Mouse (Mus musculus) MEL (cell line): Measurements from ENCODE around the gene 4430402I18Rik. TPM values are rescaled to one million over a fixed set of nuclear protein-coding genes. Genes with fewer than 3 reads are reported as not detected.

Experiments
- DNase-seq: peaks from one replicate; pipeline ENCODE4 v3.0.0; 2011; ENCODE audit warnings: low read depth, low spot score
- H3K27ac ChIP-seq: 2 replicates; pipeline ENCODE4 v1.5.1; 2012; ENCODE audit warnings: low read depth, mild to moderate bottlenecking, control low read depth, low read length, moderate library complexity; ENCODE audit not compliant: control insufficient read depth
- H3K27me3 ChIP-seq, 2 experiments: fragments of 150-350 bp in 1 of 2; sonication (generic) in 1 of 2; 2 replicates each; pipeline ENCODE4 v1.6.1; 2012; ENCODE audit warnings: low read length in 2 of 2, mild to moderate bottlenecking in 2 of 2, improper control_type of control experiment in 1 of 2, moderate library complexity in 1 of 2; ENCODE audit not compliant: insufficient read depth in 2 of 2, control insufficient read depth in 1 of 2
- H3K36me3 ChIP-seq, 2 experiments: 2 replicates each; pipeline ENCODE4 v1.6.1; 2012 to 2014; ENCODE audit warnings: low read length in 2 of 2, improper control_type of control experiment in 1 of 2, inconsistent platforms in 1 of 2, mild to moderate bottlenecking in 1 of 2; ENCODE audit not compliant: insufficient read depth in 2 of 2, control insufficient read depth in 1 of 2
- H3K4me1 ChIP-seq, 2 experiments: fragments of 150-350 bp in 1 of 2; sonication (generic) in 1 of 2; 2 replicates each; pipeline ENCODE4 v1.6.1; 2012; ENCODE audit warnings: low read length in 2 of 2, improper control_type of control experiment in 1 of 2, mild to moderate bottlenecking in 1 of 2; ENCODE audit not compliant: insufficient read depth in 2 of 2, control insufficient read depth in 1 of 2
- H3K4me3 ChIP-seq, 2 experiments: fragments of 150-350 bp in 1 of 2; sonication (generic) in 1 of 2; 2 replicates each; pipeline ENCODE4 v1.5.1; 2012; ENCODE audit warnings: low read depth in 2 of 2, low read length in 2 of 2, mild to moderate bottlenecking in 2 of 2, moderate library complexity in 2 of 2, control low read depth in 1 of 2, improper control_type of control experiment in 1 of 2; ENCODE audit not compliant: control insufficient read depth in 1 of 2, insufficient read depth in 1 of 2
- H3K79me2 ChIP-seq: 2 replicates; pipeline ENCODE4 v1.6.1; 2012; ENCODE audit warnings: mild to moderate bottlenecking, low read length, moderate library complexity; ENCODE audit not compliant: control insufficient read depth, poor library complexity, insufficient read depth
- H3K9ac ChIP-seq: 2 replicates; pipeline ENCODE4 v1.6.1; 2012; ENCODE audit warnings: low read depth, mild to moderate bottlenecking, control low read depth, low read length, moderate library complexity; ENCODE audit not compliant: control insufficient read depth, poor library complexity, severe bottlenecking
- H3K9me3 ChIP-seq: fragments of 150-350 bp; sonication (generic); replicated peaks from 2 replicates; pipeline ENCODE4 v1.6.1; 2012; ENCODE audit warnings: mild to moderate bottlenecking, low read length, improper control_type of control experiment, moderate library complexity; ENCODE audit not compliant: insufficient read depth
- BHLHE40 ChIP-seq: IDR thresholded peaks from 2 replicates; pipeline ENCODE4 v1.6.1; 2012; ENCODE audit warnings: low read depth, mild to moderate bottlenecking, inconsistent platforms, low read length, improper control_type of control experiment, borderline replicate concordance
- CHD2 ChIP-seq: IDR thresholded peaks from 2 replicates; pipeline ENCODE4 v1.6.1; 2011; ENCODE audit warnings: low read length, improper control_type of control experiment
- E2F4 ChIP-seq: IDR thresholded peaks from 2 replicates; pipeline ENCODE4 v1.6.1; 2011; ENCODE audit warnings: low read depth, low read length, improper control_type of control experiment, borderline replicate concordance
- ELF1 ChIP-seq: IDR thresholded peaks from 2 replicates; pipeline ENCODE4 v1.6.1; 2014; ENCODE audit warnings: low read depth, mild to moderate bottlenecking, inconsistent platforms, low read length, improper control_type of control experiment, moderate library complexity
- ETS1 ChIP-seq: IDR thresholded peaks from 2 replicates; pipeline ENCODE4 v1.6.1; 2012; ENCODE audit warnings: low read depth, mild to moderate bottlenecking, inconsistent platforms, low read length, improper control_type of control experiment, moderate library complexity
- GABPA ChIP-seq: IDR thresholded peaks from 2 replicates; pipeline ENCODE4 v1.6.1; 2012; ENCODE audit warnings: low read depth, mild to moderate bottlenecking, inconsistent platforms, low read length, improper control_type of control experiment, moderate library complexity
- GATA1 ChIP-seq: IDR thresholded peaks from 2 replicates; pipeline ENCODE4 v1.6.1; 2011; ENCODE audit warnings: low read depth, low read length, improper control_type of control experiment
- JUND ChIP-seq: IDR thresholded peaks from 2 replicates; pipeline ENCODE4 v1.6.1; 2011; ENCODE audit warnings: low read depth, mild to moderate bottlenecking, improper control_type of control experiment, low read length
- KAT2A ChIP-seq: conservative IDR thresholded peaks from 2 replicates; pipeline ENCODE4 v1.6.1; 2012; ENCODE audit warnings: low read depth, low read length, improper control_type of control experiment, inconsistent platforms
- MAFK ChIP-seq: IDR thresholded peaks from 2 replicates; pipeline ENCODE4 v1.6.1; 2011; ENCODE audit warnings: low read depth, mild to moderate bottlenecking, low read length, improper control_type of control experiment, borderline replicate concordance
- MEF2A ChIP-seq: IDR thresholded peaks from 2 replicates; pipeline ENCODE4 v1.6.1; 2014; ENCODE audit warnings: low read depth, mild to moderate bottlenecking, inconsistent platforms, low read length, improper control_type of control experiment; ENCODE audit not compliant: poor library complexity, insufficient replicate concordance, severe bottlenecking; ENCODE audit errors: extremely low read depth
- MXI1 ChIP-seq: IDR thresholded peaks from 2 replicates; pipeline ENCODE4 v1.6.1; 2011; ENCODE audit warnings: mild to moderate bottlenecking, low read depth, low read length, improper control_type of control experiment
- MYB ChIP-seq: IDR thresholded peaks from 2 replicates; pipeline ENCODE4 v1.6.1; 2011; ENCODE audit warnings: mild to moderate bottlenecking, low read depth, low read length, improper control_type of control experiment
- NRF1 ChIP-seq: IDR thresholded peaks from 2 replicates; pipeline ENCODE4 v1.6.1; 2014; ENCODE audit warnings: low read depth, mild to moderate bottlenecking, inconsistent platforms, low read length, improper control_type of control experiment, moderate library complexity; ENCODE audit not compliant: poor library complexity, insufficient read depth, severe bottlenecking
- POLR2A ChIP-seq, 2 experiments: IDR thresholded peaks; 2 replicates each; pipeline ENCODE4 v1.6.1; 2011 to 2012; ENCODE audit warnings: low read length in 2 of 2, mild to moderate bottlenecking in 2 of 2, control low read depth in 1 of 2, improper control_type of control experiment in 1 of 2, low read depth in 1 of 2, moderate library complexity in 1 of 2; ENCODE audit not compliant: control insufficient read depth in 1 of 2, insufficient read depth in 1 of 2, poor library complexity in 1 of 2
- POLR2AphosphoS2 ChIP-seq: IDR thresholded peaks from 2 replicates; pipeline ENCODE4 v1.6.1; 2011; ENCODE audit warnings: low read length, improper control_type of control experiment
- POLR2AphosphoS5 ChIP-seq: IDR thresholded peaks from 2 replicates; pipeline ENCODE4 v1.6.1; 2012; ENCODE audit warnings: low read depth, borderline replicate concordance, mild to moderate bottlenecking, inconsistent platforms, low read length, moderate library complexity, mixed read lengths
- RCOR1 ChIP-seq: IDR thresholded peaks from 2 replicates; pipeline ENCODE4 v1.6.1; 2012; ENCODE audit warnings: low read depth, mild to moderate bottlenecking, inconsistent platforms, low read length, improper control_type of control experiment
- SIN3A ChIP-seq: IDR thresholded peaks from 2 replicates; pipeline ENCODE4 v1.6.1; 2012; ENCODE audit warnings: low read length, improper control_type of control experiment, inconsistent platforms
- SMC3 ChIP-seq: IDR thresholded peaks from 2 replicates; pipeline ENCODE4 v1.6.1; 2011; ENCODE audit warnings: low read depth, low read length, improper control_type of control experiment
- TAL1 ChIP-seq: IDR thresholded peaks from 2 replicates; pipeline ENCODE4 v1.6.1; 2012; ENCODE audit warnings: mild to moderate bottlenecking, inconsistent platforms, low read length, moderate library complexity, mixed read lengths
- TBP ChIP-seq: IDR thresholded peaks from 2 replicates; pipeline ENCODE4 v1.8.0; 2011; ENCODE audit warnings: low read depth, low read length, improper control_type of control experiment
- UBTF ChIP-seq: IDR thresholded peaks from 2 replicates; pipeline ENCODE4 v1.6.1; 2012; ENCODE audit warnings: low read depth, mild to moderate bottlenecking, inconsistent platforms, low read length, improper control_type of control experiment, moderate library complexity, borderline replicate concordance; ENCODE audit not compliant: insufficient read depth
- USF1 ChIP-seq: IDR thresholded peaks from 2 replicates; pipeline ENCODE4 v1.6.1; 2014; ENCODE audit warnings: low read depth, mild to moderate bottlenecking, inconsistent platforms, low read length, improper control_type of control experiment, moderate library complexity
- USF2 ChIP-seq, 2 experiments: IDR thresholded peaks; 2 replicates each; pipeline ENCODE4 v1.6.1; 2011 to 2012; ENCODE audit warnings: improper control_type of control experiment in 2 of 2, low read length in 2 of 2, borderline replicate concordance in 1 of 2, inconsistent platforms in 1 of 2, low read depth in 1 of 2, mild to moderate bottlenecking in 1 of 2; ENCODE audit not compliant: insufficient read depth in 1 of 2
- ZC3H11A ChIP-seq: IDR thresholded peaks from 2 replicates; pipeline ENCODE4 v1.6.1; 2012; ENCODE audit warnings: low read depth, mild to moderate bottlenecking, inconsistent platforms, low read length, improper control_type of control experiment
- ZKSCAN1 ChIP-seq: IDR thresholded peaks from 2 replicates; pipeline ENCODE4 v1.6.1; 2012; ENCODE audit warnings: low read depth, mild to moderate bottlenecking, inconsistent platforms, low read length, improper control_type of control experiment, moderate library complexity
- polyA plus RNA-seq, 2 experiments: library from polyadenylated mRNA; stranded (reverse) in 1 of 2; unstranded in 1 of 2; fragments of >175 nt in 1 of 2; fragments of >200 nt in 1 of 2; gene quantifications; 2 replicates each; pipeline versions ENCODE4 v1.2.1 to v1.2.4; 2012; ENCODE audit warnings: low replicate concordance in 2 of 2, low read depth in 1 of 2; ENCODE audit not compliant: insufficient read length in 2 of 2, insufficient read depth in 1 of 2, missing spikeins in 1 of 2
- total RNA-seq: library from RNA; depleted of rRNA; stranded (reverse); fragments of 300-350 nt; gene quantifications from 2 replicates; pipeline ENCODE4 v1.2.3, GENCODE M21; 2012

4430402I18Rik gene
- total and polyA plus RNA-seq, 3 experiments, result not detected

- H3K4me1 ChIP-seq, result peaks cover 6 to 8% of the 10 kb centered on the region in 2 experiments
- no peak overlapping the region for H3K27ac ChIP-seq
- no peaks in the 10 kb centered on the region for H3K9me3 ChIP-seq
- no peak for DNase-seq
- peaks cover 17 to 31% of the 10 kb centered on the region in 2 experiments for H3K36me3 ChIP-seq
- no peak overlapping the region for H3K4me3 ChIP-seq
- no peaks in the 10 kb centered on the region for H3K79me2 ChIP-seq
- TF ChIP-seq TBP (no peak), GABPA (no peak), POLR2A (IDR thresholded peaks at IDR 0.05; ENCODE audit: control insufficient read depth in 1 of 2, insufficient read depth in 1 of 2, low read depth in 1 of 2, low read length in 2 of 2, poor library complexity in 1 of 2) (no peak), BHLHE40 (no peak), POLR2AphosphoS2 (no peak), USF1 (no peak), SMC3 (no peak), JUND (no peak), NRF1 (no peak), USF2 (IDR thresholded peaks at IDR 0.05; ENCODE audit: borderline replicate concordance in 1 of 2, insufficient read depth in 1 of 2, low read depth in 1 of 2, low read length in 2 of 2) (no peak), ELF1 (no peak), ETS1 (no peak), TAL1 (no peak), POLR2AphosphoS5 (no peak), KAT2A (no peak), MYB (no peak), RCOR1 (no peak)
- TF ChIP-seq, all 39 proteins: peak for 0
- Histone ChIP-seq H3K27me3 (no peaks in the 10 kb centered on the region), H3K9ac (no peak overlapping the region)
Measured at GRCm38 (mm10) chr19:29014466-29015055, 47.0 kb upstream of the 4430402I18Rik start.

- H3K27me3 ChIP-seq, result no peaks in the 10 kb centered on the region
- H3K4me1 ChIP-seq, result peaks cover 6 to 8% of the 10 kb centered on the region in 2 experiments
- no peak overlapping the region for H3K9ac ChIP-seq
- H3K79me2 ChIP-seq, result no peaks in the 10 kb centered on the region
- H3K27ac ChIP-seq, result no peak overlapping the region
- DNase-seq, result no peak
- no peak overlapping the region for H3K4me3 ChIP-seq
- TF ChIP-seq MEF2A (no peak), GATA1 (no peak), E2F4 (no peak), CHD2 (no peak), POLR2AphosphoS2 (no peak), MYB (no peak), SIN3A (no peak), ELF1 (no peak), ZC3H11A (no peak), BHLHE40 (no peak), USF2 (IDR thresholded peaks at IDR 0.05; ENCODE audit: borderline replicate concordance in 1 of 2, insufficient read depth in 1 of 2, low read depth in 1 of 2, low read length in 2 of 2) (no peak), UBTF (no peak), ZKSCAN1 (no peak), MAFK (no peak), MXI1 (no peak)
- TF ChIP-seq, all 39 proteins: peak for 0
- H3K9me3 ChIP-seq, result no peaks in the 10 kb centered on the region
- H3K36me3 ChIP-seq, result peaks cover 17 to 43% of the 10 kb centered on the region in 2 experiments
Measured at GRCm38 (mm10) chr19:29011355-29011990, 43.9 kb upstream of the 4430402I18Rik start.
